Mouse (Mus musculus) natural killer cell, adult 2 months (primary cell): ENCODE measurements around the gene C5ar2.

Source experiments
- DNase-seq, 2 experiments: peaks; one replicate each; pipeline ENCODE4 v3.0.0; 2022; ENCODE audit warnings: low spot score in 2 of 2

The C5ar2 gene

GRCm38 (mm10) chr7:16201136-16201535 is 42.8 kb downstream of the C5ar2 start:
- DNase-seq: peak; percentile 50 to 55

- no peak for DNase-seq
Measured at GRCm38 (mm10) chr7:16198540-16198939, 45.4 kb downstream of the C5ar2 start.

GRCm38 (mm10) chr7:16197166-16197565 is 46.8 kb downstream of the C5ar2 start:
- DNase-seq: peak in 1 of 2 experiments; percentile 38

- DNase-seq: no peak
Measured at GRCm38 (mm10) chr7:16196616-16197015, 47.3 kb downstream of the C5ar2 start.

- peak; percentile 28 to 49 for DNase-seq
Measured at GRCm38 (mm10) chr7:16193702-16194101, 50.3 kb downstream of the C5ar2 start.

GRCm38 (mm10) chr7:16192315-16192714 is 51.6 kb downstream of the C5ar2 start:
- peak; percentile 68 to 78 for DNase-seq

GRCm38 (mm10) chr7:16187494-16187893 is 56.5 kb downstream of the C5ar2 start:
- DNase-seq: no peak
